Mouse (Mus musculus) midbrain, postnatal 0 days (tissue): Measurements from ENCODE around the gene Rps6ka5. TPM values are rescaled to one million over a fixed set of nuclear protein-coding genes. Genes with fewer than 3 reads are reported as not detected.

Experiments
- ATAC-seq: fragments of 200-750 bp; cut with Nextera tagmentation; 2 replicates; pipeline ENCODE4 v1.8.0; 2017; ENCODE audit warnings: moderate number of reproducible peaks, mild to moderate bottlenecking, moderate TSS enrichment, moderate library complexity; ENCODE audit not compliant: low FRiP score
- DNase-seq: peaks from one replicate; pipeline ENCODE4 v3.0.0-alpha.2; 2015; ENCODE audit warnings: low spot score
- H3K27ac ChIP-seq: fragments of 300-500 bp; sonication (generic); 2 replicates; pipeline ENCODE4 v1.5.1; 2014; ENCODE audit warnings: low read depth, mild to moderate bottlenecking, low read length, mixed read lengths
- H3K27me3 ChIP-seq: fragments of 300-500 bp; sonication (generic); 2 replicates; pipeline ENCODE4 v1.6.1; 2014; ENCODE audit warnings: low read length, control low read depth, mixed read lengths; ENCODE audit not compliant: insufficient read depth
- H3K36me3 ChIP-seq: fragments of 300-500 bp; sonication (generic); 2 replicates; pipeline ENCODE4 v1.6.1; 2014; ENCODE audit warnings: low read length, control low read depth, mixed read lengths; ENCODE audit not compliant: insufficient read depth
- H3K4me1 ChIP-seq: fragments of 300-500 bp; sonication (generic); 2 replicates; pipeline ENCODE4 v1.6.1; 2014; ENCODE audit warnings: mild to moderate bottlenecking, control low read depth, antibody characterized with exemption, low read length, mixed read lengths; ENCODE audit not compliant: insufficient read depth
- H3K4me2 ChIP-seq: fragments of 300-500 bp; sonication (generic); 2 replicates; pipeline ENCODE4 v1.6.1; 2014; ENCODE audit warnings: low read depth, mild to moderate bottlenecking, low read length, mixed read lengths; ENCODE audit not compliant: poor library complexity, severe bottlenecking
- H3K4me3 ChIP-seq: fragments of 300-500 bp; sonication (generic); 2 replicates; pipeline ENCODE4 v1.5.1; 2014; ENCODE audit warnings: low read depth, mild to moderate bottlenecking, low read length, moderate library complexity
- H3K9ac ChIP-seq: fragments of 300-500 bp; sonication (generic); replicated peaks from 2 replicates; pipeline ENCODE4 v1.6.1; 2014; ENCODE audit warnings: mild to moderate bottlenecking, low read length, moderate library complexity, mixed read lengths; ENCODE audit not compliant: poor library complexity, severe bottlenecking
- H3K9me3 ChIP-seq: fragments of 300-500 bp; sonication (generic); 2 replicates; pipeline ENCODE4 v1.6.1; 2016; ENCODE audit warnings: low read length, control low read depth
- CTCF ChIP-seq: IDR thresholded peaks from 2 replicates; pipeline ENCODE4 v1.5.1; 2016; ENCODE audit warnings: antibody characterized with exemption, mild to moderate bottlenecking
- WGBS: fragments of 180-500 bp; shearing (Covaris S2); extraction: QIAGEN DNeasy Blood & Tissue Kit; methylation state at CpG from one replicate; pipeline ENCODE4 v1.1.7; 2014; 5-methylcytosine and 5-hydroxymethylcytosine counted together
- polyA plus RNA-seq: library from polyadenylated mRNA; unstranded; fragments of >200 nt; fragmentation: Nextera tagmentation; extraction: Ambion mirVana; gene quantifications from 2 replicates; pipeline ENCODE4 v1.2.1, GENCODE M21; 2015
- total RNA-seq: library from RNA; depleted of rRNA; stranded (reverse); fragments of >200 nt; gene quantifications from 2 replicates; pipeline ENCODE4 v1.2.3, GENCODE M21; 2014

The Rps6ka5 gene
- total and polyA plus RNA-seq, 2 experiments from 2014 or later: 4.9 to 12.6 TPM

GRCm38 (mm10) chr12:100769871-100770270 is 43.1 kb upstream of the Rps6ka5 start:
- Histone ChIP-seq H3K27me3 (no peaks in the 10 kb centered on the region), H3K4me1 (no peaks in the 10 kb centered on the region), H3K9ac (no peak overlapping the region), H3K4me3 (no peak overlapping the region), H3K4me2 (no peak overlapping the region), H3K9me3 (no peaks in the 10 kb centered on the region), H3K27ac (no peak overlapping the region), H3K36me3 (no peaks in the 10 kb centered on the region)
- no peak for TF ChIP-seq CTCF
- DNase-seq (no peak), ATAC-seq (no peak)
- WGBS: 94% methylated on average over 6 of the region's 6 CpGs

- H3K4me3 ChIP-seq: no peak overlapping the region
- H3K9me3 ChIP-seq: no peaks in the 10 kb centered on the region
- H3K4me2 ChIP-seq: no peak overlapping the region
- H3K4me1 ChIP-seq: no peaks in the 10 kb centered on the region; the same call in 1 of the 2 replicates
- DNase-seq (no peak), ATAC-seq (no peak)
- H3K27me3 ChIP-seq: no peaks in the 10 kb centered on the region
- no peak overlapping the region for H3K27ac ChIP-seq
- no peak overlapping the region for H3K9ac ChIP-seq
- no peak for TF ChIP-seq CTCF
- 69% methylated on average over 13 of the region's 13 CpGs for WGBS
- no peaks in the 10 kb centered on the region for H3K36me3 ChIP-seq
These were observed 37.7 kb upstream of the Rps6ka5 start for GRCm38 (mm10) chr12:100764329-100765018.

- WGBS: 49% methylated on average over 11 of the region's 11 CpGs
- Histone ChIP-seq H3K9me3 (no peaks in the 10 kb centered on the region), H3K9ac (no peak overlapping the region), H3K4me3 (no peak overlapping the region), H3K27ac (0 out of 2 replicates have a peak overlapping the region, but pooled peaks have one; percentile 26), H3K36me3 (no peaks in the 10 kb centered on the region), H3K4me1 (no peaks in the 10 kb centered on the region; the same call in 1 of the 2 replicates), H3K27me3 (no peaks in the 10 kb centered on the region), H3K4me2 (no peak overlapping the region)
- no peak for TF ChIP-seq CTCF
- ATAC-seq (no peak), DNase-seq (no peak)
These were observed 36.1 kb upstream of the Rps6ka5 start for GRCm38 (mm10) chr12:100762663-100763425.

- Histone ChIP-seq H3K4me3 (no peak overlapping the region), H3K9ac (no peak overlapping the region), H3K27me3 (no peaks in the 10 kb centered on the region), H3K4me1 (no peaks in the 10 kb centered on the region), H3K27ac (no peak overlapping the region), H3K9me3 (no peaks in the 10 kb centered on the region), H3K4me2 (no peak overlapping the region), H3K36me3 (no peaks in the 10 kb centered on the region)
- 26% methylated on average over 4 of the region's 4 CpGs for WGBS
- DNase-seq: no peak
- no peak for ATAC-seq
- no peak for TF ChIP-seq CTCF
These were observed 30.6 kb upstream of the Rps6ka5 start for GRCm38 (mm10) chr12:100757427-100757826.

- ATAC-seq (no peak), DNase-seq (no peak)
- no peak for TF ChIP-seq CTCF
- Histone ChIP-seq H3K4me2 (no peak overlapping the region), H3K9me3 (no peaks in the 10 kb centered on the region), H3K4me3 (no peak overlapping the region), H3K4me1 (no peaks in the 10 kb centered on the region), H3K36me3 (no peaks in the 10 kb centered on the region), H3K27ac (no peak overlapping the region), H3K9ac (no peak overlapping the region), H3K27me3 (no peaks in the 10 kb centered on the region)
- 54% methylated on average over 1 of the region's 1 CpGs for WGBS
These were observed 26.9 kb upstream of the Rps6ka5 start for GRCm38 (mm10) chr12:100753716-100754115.

- DNase-seq: no peak
- Histone ChIP-seq H3K36me3 (no peaks in the 10 kb centered on the region), H3K9ac (no peak overlapping the region), H3K4me2 (no peak overlapping the region), H3K27me3 (no peaks in the 10 kb centered on the region), H3K27ac (no peak overlapping the region), H3K4me1 (no peaks in the 10 kb centered on the region), H3K4me3 (no peak overlapping the region), H3K9me3 (no peaks in the 10 kb centered on the region)
- WGBS: 95% methylated on average over 1 of the region's 1 CpGs
- no peak for ATAC-seq
- no peak for TF ChIP-seq CTCF
These were observed 26.2 kb upstream of the Rps6ka5 start for GRCm38 (mm10) chr12:100752977-100753376.
